Mouse (Mus musculus): ENCODE measurements at regions not wholly inside any gene's neighbourhood (a gene's known extent, or its start where the extent isn't known, plus 50 kb on each side); places are given as distances from the start of the nearest gene placed in this dataset.

DNA sequence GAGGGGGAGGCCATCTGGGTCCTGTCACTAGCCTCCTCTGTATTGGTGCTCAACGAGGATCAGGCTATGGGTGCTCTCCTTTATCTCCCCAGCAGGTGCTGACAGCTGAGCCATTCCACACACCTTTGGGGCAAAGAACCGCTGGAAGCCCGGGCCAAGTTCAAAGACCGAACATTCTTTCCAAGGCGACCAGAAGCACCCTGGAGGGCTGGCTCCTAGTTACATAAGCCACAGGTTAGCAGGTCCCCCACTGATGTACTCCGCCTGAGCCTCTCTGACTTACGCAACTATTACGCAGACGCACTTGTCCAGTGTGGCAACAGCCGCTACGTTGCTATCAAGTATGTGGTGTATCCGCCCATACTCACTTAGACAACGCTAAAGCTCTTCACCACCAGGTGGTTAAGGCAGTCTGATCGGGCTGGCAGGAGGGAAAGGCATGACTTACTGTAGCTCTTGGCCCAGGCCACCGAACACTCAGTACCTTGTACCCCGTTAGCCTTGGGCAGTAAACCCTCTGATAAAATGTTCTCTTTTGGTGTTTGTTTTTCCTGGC is 69.2 kb downstream of the Gm33543 start:
- no peak overlapping the region for H3K4me2 ChIP-seq (replicated peaks; ENCODE audit: low read depth, low read length)
- DNase-seq (ENCODE audit: low spot score) (peak; percentile 88), ATAC-seq (peak; percentile 96)
- no peak overlapping the region for H3K9ac ChIP-seq (replicated peaks; ENCODE audit: low read depth)
- no peaks in the 10 kb centered on the region for H3K27me3 ChIP-seq (replicated peaks; ENCODE audit: insufficient read depth, low read length)
- peak; percentile 80 for TF ChIP-seq EP300 (IDR thresholded peaks at IDR 0.05)
- TF ChIP-seq CTCF (IDR thresholded peaks at IDR 0.05), result peak; percentile 60
- H3K9me3 ChIP-seq (ENCODE audit: low read length), result no peaks in the 10 kb centered on the region
- WGBS, result 53% methylated on average over 16 of the region's 16 CpGs
- no peaks in the 10 kb centered on the region for H3K36me3 ChIP-seq (ENCODE audit: insufficient read depth, low read length)
- no peak overlapping the region; the same call in 1 of the 2 replicates for H3K27ac ChIP-seq (ENCODE audit: low read length)
- no peak overlapping the region for H3K4me3 ChIP-seq (ENCODE audit: low read depth, low read length)
- no peaks in the 10 kb centered on the region for H3K4me1 ChIP-seq (ENCODE audit: insufficient read depth, low read depth, low read length)

GRCm38 (mm10) chr10:95772811-95773424 is 69.8 kb downstream of the Gm33543 start:
- DNase-seq (ENCODE audit: low spot score) (no peak), ATAC-seq (no peak)
- Histone ChIP-seq H3K27ac (ENCODE audit: low read length) (no peak overlapping the region; the same call in 1 of the 2 replicates), H3K4me1 (ENCODE audit: insufficient read depth, low read depth, low read length) (no peaks in the 10 kb centered on the region), H3K9me3 (ENCODE audit: low read length) (no peaks in the 10 kb centered on the region), H3K4me3 (ENCODE audit: low read depth, low read length) (no peak overlapping the region), H3K27me3 (replicated peaks; ENCODE audit: insufficient read depth, low read length) (no peaks in the 10 kb centered on the region), H3K9ac (replicated peaks; ENCODE audit: low read depth) (no peak overlapping the region), H3K36me3 (ENCODE audit: insufficient read depth, low read length) (no peaks in the 10 kb centered on the region), H3K4me2 (replicated peaks; ENCODE audit: low read depth, low read length) (no peak overlapping the region)
- no peak for TF ChIP-seq EP300 (IDR thresholded peaks at IDR 0.05)
- no peak for TF ChIP-seq CTCF (IDR thresholded peaks at IDR 0.05)
- 90% methylated on average over 9 of the region's 9 CpGs for WGBS

DNA sequence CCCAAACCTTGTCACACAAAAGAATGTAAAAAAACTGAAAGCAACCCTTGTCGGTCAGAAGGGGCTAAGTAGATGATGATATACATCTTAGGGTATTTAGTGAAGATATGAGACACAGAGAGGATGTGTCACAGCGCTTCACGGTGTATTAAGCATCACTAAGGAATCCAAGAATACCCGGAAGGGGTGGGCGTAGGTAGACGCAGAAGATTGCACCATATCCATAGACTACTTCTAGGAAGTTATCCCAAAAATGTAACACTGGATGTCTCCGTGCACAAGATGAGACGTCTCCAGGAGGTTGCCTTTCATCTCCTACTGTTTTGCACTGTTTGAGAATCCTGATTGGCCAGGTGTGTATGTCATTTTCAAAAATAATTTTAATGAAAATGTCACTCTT is 73.8 kb downstream of the Gm33543 start:
- ATAC-seq (no peak), DNase-seq (ENCODE audit: low spot score) (no peak)
- Histone ChIP-seq H3K9me3 (ENCODE audit: low read length) (no peaks in the 10 kb centered on the region), H3K4me1 (ENCODE audit: insufficient read depth, low read depth, low read length) (no peaks in the 10 kb centered on the region), H3K4me2 (replicated peaks; ENCODE audit: low read depth, low read length) (no peak overlapping the region), H3K9ac (replicated peaks; ENCODE audit: low read depth) (no peak overlapping the region), H3K27ac (ENCODE audit: low read length) (no peak overlapping the region), H3K4me3 (ENCODE audit: low read depth, low read length) (no peak overlapping the region), H3K27me3 (replicated peaks; ENCODE audit: insufficient read depth, low read length) (no peaks in the 10 kb centered on the region), H3K36me3 (ENCODE audit: insufficient read depth, low read length) (no peaks in the 10 kb centered on the region)
- TF ChIP-seq CTCF (IDR thresholded peaks at IDR 0.05) (no peak), EP300 (IDR thresholded peaks at IDR 0.05) (no peak)
- WGBS, result 84% methylated on average over 8 of the region's 8 CpGs

DNA sequence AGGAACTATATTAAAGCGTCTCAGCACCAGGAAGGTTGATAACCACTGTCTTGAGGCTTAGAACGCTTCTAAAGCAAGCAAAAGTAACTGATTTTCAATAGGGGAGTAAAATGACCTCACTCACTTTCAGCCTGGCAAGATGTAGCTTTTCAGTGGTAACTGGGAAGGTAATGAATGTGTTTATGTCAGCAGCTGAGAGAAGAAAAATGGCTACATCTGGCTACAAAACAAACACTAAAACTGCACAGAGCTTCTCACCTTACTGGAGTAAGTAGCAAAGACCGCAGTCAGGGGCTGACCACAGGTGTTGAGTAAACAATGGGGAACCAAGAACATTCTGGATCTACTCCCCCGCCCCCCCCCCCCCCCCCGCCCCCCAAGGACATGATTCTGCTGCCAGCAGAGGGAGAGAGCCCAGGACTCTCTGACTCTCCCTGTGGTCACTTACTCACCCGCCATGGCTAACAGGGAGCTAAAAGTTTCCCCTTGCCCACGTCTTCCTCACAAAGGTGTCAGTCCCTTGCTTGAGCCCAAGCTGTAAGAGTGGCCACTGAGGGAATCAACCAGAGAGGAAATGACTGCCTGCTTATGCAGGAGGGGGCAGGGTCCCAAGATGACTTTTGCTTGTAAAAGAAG is 75.1 kb downstream of the Gm33543 start:
- Histone ChIP-seq H3K36me3 (ENCODE audit: insufficient read depth, low read length) (no peaks in the 10 kb centered on the region), H3K9ac (replicated peaks; ENCODE audit: low read depth) (no peak overlapping the region), H3K9me3 (ENCODE audit: low read length) (no peaks in the 10 kb centered on the region), H3K4me2 (replicated peaks; ENCODE audit: low read depth, low read length) (no peak overlapping the region), H3K27ac (ENCODE audit: low read length) (no peak overlapping the region), H3K4me3 (ENCODE audit: low read depth, low read length) (no peak overlapping the region), H3K4me1 (ENCODE audit: insufficient read depth, low read depth, low read length) (peaks cover 4% of the 10 kb centered on the region; the same call in 1 of the 2 replicates), H3K27me3 (replicated peaks; ENCODE audit: insufficient read depth, low read length) (no peaks in the 10 kb centered on the region)
- peak; percentile 38 for ATAC-seq
- DNase-seq (ENCODE audit: low spot score), result peak; percentile 42
- WGBS, result 24% methylated on average over 5 of the region's 7 CpGs
- TF ChIP-seq CTCF (IDR thresholded peaks at IDR 0.05) (no peak), EP300 (IDR thresholded peaks at IDR 0.05) (no peak)

- no peak overlapping the region for H3K27ac ChIP-seq (ENCODE audit: low read length)
- no peak overlapping the region for H3K4me2 ChIP-seq (replicated peaks; ENCODE audit: low read depth, low read length)
- ATAC-seq (no peak), DNase-seq (ENCODE audit: low spot score) (no peak)
- H3K9ac ChIP-seq (replicated peaks; ENCODE audit: low read depth), result no peak overlapping the region
- H3K9me3 ChIP-seq (ENCODE audit: low read length), result no peaks in the 10 kb centered on the region
- no peak overlapping the region for H3K4me3 ChIP-seq (ENCODE audit: low read depth, low read length)
- H3K4me1 ChIP-seq (ENCODE audit: insufficient read depth, low read depth, low read length), result peaks cover 4% of the 10 kb centered on the region; the same call in 1 of the 2 replicates
- no peaks in the 10 kb centered on the region for H3K36me3 ChIP-seq (ENCODE audit: insufficient read depth, low read length)
- 47% methylated on average over 4 of the region's 4 CpGs for whole genome bisulfite sequencing
- H3K27me3 ChIP-seq (replicated peaks; ENCODE audit: insufficient read depth, low read length), result no peaks in the 10 kb centered on the region
- TF ChIP-seq CTCF (IDR thresholded peaks at IDR 0.05) (no peak), EP300 (IDR thresholded peaks at IDR 0.05) (no peak)
These were observed 78.6 kb downstream of the Gm33543 start for GRCm38 (mm10) chr10:95764129-95764528.

DNA sequence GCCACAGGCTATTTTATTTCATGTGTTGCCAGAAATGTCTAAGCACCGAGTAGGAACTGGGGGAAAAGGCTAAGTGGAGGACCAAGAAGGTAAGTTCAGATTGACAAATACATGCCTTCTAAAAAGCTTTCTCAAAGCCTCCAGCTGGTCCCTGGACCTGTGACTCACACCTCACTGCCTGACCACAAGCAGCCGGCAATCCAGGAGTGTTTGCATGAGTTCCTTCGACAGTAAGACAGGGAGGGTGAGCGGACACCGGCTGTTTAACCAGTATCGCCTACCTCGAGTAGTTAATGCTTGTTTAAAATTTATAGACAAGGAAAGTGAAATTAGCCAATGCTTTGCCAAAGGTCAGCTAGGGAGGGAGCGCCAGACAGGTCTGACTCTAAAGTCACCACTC is 80.1 kb downstream of the Gm33543 start:
- DNase-seq (ENCODE audit: low spot score) (peak; percentile 66), ATAC-seq (peak; percentile 79)
- no peak overlapping the region for H3K4me3 ChIP-seq (ENCODE audit: low read depth, low read length)
- no peak overlapping the region for H3K27ac ChIP-seq (ENCODE audit: low read length)
- H3K4me1 ChIP-seq (ENCODE audit: insufficient read depth, low read depth, low read length), result peaks cover 4% of the 10 kb centered on the region; the same call in 1 of the 2 replicates
- no peak overlapping the region for H3K4me2 ChIP-seq (replicated peaks; ENCODE audit: low read depth, low read length)
- WGBS, result 25% methylated on average over 8 of the region's 8 CpGs
- no peaks in the 10 kb centered on the region for H3K36me3 ChIP-seq (ENCODE audit: insufficient read depth, low read length)
- no peak for TF ChIP-seq CTCF (IDR thresholded peaks at IDR 0.05)
- TF ChIP-seq EP300 (IDR thresholded peaks at IDR 0.05), result no peak
- no peaks in the 10 kb centered on the region for H3K9me3 ChIP-seq (ENCODE audit: low read length)
- no peaks in the 10 kb centered on the region for H3K27me3 ChIP-seq (replicated peaks; ENCODE audit: insufficient read depth, low read length)
- H3K9ac ChIP-seq (replicated peaks; ENCODE audit: low read depth), result no peak overlapping the region
